Mouse (Mus musculus) stomach, postnatal 0 days (tissue): ENCODE results near the gene Pcca.

Experiments
- CTCF ChIP-seq: IDR thresholded peaks from 2 replicates; pipeline ENCODE4 v1.5.1; 2016; ENCODE audit warnings: antibody characterized with exemption, low read depth, mild to moderate bottlenecking, moderate library complexity
- EP300 ChIP-seq: optimal IDR thresholded peaks from 2 replicates; pipeline ENCODE3; 2016; ENCODE audit warnings: antibody characterized with exemption

- no peak for TF ChIP-seq EP300
- TF ChIP-seq CTCF: no peak
Measured at GRCm38 (mm10) chr14:122887278-122887677, 353.2 kb downstream of the Pcca start.
